Mouse (Mus musculus): ENCODE data around the gene Pnp2. TPM values are rescaled to one million over a fixed set of nuclear protein-coding genes. Genes with fewer than 3 reads are reported as not detected.
"Not testable (repeated sequence)": the region's sequence is repeated elsewhere in the genome, so short reads cannot be mapped to it uniquely, and the experiment has no call there.

Gene Pnp2
- total RNA-seq (2021), result 1 to 10 TPM; 1.7 to 2.7 TPM
- long read RNA-seq, experiment 1, result 0 reads
- long read RNA-seq, experiment 2, result 0 reads

DNA sequence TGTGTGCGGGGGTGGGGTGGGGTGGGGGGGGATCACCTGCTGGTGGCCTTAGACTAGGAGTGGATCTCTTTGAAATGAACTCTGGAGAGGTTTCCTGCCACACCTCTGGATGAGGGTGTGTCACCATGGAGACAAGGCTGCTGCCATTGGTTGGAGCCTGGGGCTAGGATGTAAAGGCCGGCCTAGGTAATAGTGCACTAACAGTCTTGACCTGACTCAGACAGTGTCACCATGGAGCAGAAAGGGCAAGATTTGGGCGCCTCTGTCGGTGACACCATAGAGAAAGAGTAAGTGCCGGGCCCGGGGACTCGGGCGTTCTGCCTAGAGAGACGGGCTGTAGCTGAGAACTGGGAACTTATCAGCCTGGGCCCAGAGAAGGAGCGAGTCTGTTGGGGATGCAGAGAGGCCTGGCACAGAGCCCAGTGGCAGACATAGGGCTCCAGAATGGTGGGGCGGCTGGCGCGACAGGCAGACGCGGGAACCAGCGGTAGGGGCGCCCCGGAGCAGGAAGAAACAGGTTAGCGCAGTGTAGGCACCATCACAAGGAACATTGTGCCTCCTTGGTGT lies at the start of gene Pnp2:
Gene Pnp2, plus strand, starts transcription at position 51 of the 567 bp plus-strand sequence.
- peak; percentile 32 to 48 for DNase-seq (ENCODE audit: low spot score in 2 of 2)

DNA sequence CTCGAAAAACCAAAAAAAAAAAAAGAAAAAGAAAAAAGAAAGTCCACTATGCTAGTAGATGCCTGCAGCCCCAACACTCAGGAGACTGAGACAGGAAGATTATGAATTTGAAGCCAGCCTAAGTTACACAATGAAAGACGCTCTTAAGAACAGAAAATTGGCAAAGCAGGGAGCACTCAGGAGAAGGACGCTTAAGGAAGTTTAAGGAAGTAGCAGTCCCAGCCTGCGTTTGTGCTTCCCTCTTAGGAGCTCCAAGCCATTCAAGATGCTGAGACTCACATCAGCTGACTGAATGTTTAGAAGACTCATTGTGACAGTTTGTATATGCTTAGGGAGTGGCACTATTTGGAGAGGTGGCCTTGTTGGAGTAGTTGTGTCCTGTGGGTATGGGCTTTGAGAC lies 47.7 kb upstream of the Pnp2 start:
- no peak for DNase-seq (ENCODE audit: low spot score in 2 of 2)

DNA sequence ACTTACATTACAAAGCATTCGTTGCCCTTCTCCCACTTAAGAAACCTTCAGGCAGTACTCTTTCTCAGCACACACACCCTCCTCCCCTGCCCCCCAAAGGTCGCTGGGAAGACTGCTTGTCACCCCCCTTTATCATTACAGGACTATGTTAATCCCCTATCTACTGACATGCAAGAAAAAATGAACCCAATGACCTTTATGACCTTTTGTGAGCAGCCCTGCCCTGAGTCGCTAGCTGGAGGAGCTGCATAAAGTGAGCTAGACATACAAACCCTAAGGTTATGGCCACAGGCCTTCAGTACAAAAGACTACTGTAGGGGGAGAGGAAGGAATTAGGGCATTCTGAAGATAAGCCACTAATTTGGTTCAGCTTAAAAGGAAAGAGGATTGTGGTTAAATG lies 44.4 kb upstream of the Pnp2 start:
- no peak for DNase-seq (ENCODE audit: low spot score in 2 of 2)

DNA sequence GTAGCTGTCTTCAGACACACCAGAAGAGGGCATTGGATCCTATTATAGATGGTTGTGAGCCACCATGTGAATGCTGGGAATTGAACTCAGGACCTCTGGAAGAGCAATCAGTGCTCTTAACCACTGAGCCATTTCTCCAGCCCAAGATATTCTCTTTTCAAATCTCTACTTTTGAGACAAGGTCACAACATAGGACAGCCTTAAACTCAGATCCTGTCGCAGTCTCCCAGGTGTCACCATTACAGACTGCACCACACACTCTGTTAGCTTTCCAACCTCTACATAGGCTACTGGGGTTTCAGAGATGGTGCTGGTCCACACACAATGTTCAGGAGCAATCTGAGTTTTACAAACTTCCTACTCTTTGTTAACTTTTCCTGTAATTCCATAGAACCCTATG lies 32.4 kb upstream of the Pnp2 start:
- not testable (repeated sequence) for DNase-seq (ENCODE audit: low spot score in 2 of 2)

DNA sequence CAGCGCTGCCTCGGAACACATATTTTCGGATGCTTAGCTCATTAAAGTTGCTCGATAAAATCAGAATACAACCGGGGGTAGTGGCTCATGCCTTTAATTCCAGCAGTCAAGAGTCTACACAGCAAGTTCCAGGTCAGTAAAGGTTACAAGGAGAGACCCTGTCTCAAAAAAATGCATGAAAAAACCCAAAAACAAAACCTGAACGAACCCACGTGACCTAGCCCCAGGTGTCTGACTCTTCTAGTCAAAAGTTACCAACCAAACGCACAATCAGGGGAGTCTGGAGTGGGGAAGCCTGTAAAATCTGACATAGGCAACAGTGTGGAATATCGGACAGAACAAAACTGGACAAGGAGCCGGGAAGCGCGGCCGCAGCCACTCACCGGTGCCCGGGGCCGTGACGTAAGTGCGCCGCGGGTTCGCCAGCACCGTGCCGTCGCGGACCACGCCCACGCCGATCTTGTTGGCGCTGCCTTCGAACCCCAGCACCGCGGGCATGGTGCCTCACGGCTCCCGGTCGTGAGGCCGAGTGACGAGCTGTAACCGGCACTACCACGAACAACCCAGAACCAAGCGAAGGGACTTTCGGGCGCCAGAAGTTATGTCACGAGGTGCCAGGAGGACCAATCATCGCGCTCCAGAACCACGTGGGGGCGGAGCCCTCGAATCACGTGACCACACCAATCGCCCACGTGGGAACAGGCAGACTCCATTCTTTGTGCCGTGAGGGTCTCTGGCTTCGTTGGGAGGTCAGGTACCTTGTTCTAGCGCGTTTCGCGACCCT lies 31.3 kb upstream of the Pnp2 start, which contains the start of the genes Osgep and Apex1:
Gene Osgep, minus strand, starts transcription at position 613 of the 784 bp plus-strand sequence.
Gene Apex1, plus strand, starts transcription at position 688 of the 784 bp plus-strand sequence.
- DNase-seq (ENCODE audit: low spot score in 2 of 2), result peak; percentile 91 to 92

DNA sequence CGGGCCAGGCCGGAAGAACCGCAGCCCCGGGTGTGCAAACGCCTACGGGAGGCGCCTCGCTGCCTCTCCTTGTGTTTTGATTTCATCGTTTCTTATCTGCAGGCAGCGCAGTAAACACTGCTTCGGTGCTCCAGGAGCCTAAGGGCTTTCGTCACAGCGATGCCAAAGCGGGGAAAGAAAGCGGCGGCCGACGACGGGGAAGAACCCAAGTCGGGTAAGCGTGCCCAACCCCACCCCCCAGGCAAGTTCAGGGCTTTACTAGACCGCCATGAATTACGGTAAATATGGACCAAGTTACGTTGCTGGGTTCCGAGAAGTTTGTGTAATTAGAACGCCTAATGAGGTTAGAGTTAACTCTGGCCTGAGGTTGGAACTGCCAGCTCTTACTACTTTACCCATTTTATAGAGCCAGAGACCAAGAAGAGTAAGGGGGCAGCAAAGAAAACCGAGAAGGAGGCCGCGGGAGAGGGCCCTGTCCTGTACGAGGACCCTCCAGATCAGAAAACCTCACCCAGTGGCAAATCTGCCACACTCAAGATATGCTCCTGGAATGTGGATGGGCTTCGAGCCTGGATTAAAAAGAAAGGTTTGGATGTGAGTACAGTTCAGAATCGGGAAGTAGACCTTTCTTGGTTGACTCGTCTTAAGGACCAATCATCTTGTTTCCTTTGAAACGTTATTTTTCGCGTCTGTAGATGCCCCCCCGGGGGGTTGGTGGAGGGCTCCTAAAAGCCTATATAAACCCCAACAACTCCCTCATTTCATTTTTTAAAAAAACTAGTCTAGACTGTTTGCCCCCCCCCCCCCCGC lies 30.5 kb upstream of the Pnp2 start:
- no peak for DNase-seq (ENCODE audit: low spot score in 2 of 2)

DNA sequence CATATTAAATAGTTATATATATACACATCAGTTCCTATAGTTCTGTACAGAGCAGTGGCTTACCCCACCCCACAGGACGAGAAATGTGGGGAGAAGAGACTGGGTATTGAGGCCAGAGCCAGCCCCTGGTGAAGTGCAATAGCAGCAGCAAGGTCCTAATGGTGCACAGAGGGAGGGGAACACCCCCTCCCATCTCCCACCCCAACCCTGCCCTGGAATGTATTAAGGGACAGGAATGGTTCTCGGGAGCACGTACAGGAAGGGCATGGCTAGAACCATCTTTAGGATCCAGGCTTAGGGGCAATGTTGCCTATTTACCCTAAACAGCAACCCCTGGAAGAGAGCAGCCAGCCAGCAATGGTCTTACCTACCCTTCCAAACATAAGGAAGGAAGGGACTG lies 28.4 kb upstream of the Pnp2 start:
- no peak for DNase-seq (ENCODE audit: low spot score in 2 of 2)

DNA sequence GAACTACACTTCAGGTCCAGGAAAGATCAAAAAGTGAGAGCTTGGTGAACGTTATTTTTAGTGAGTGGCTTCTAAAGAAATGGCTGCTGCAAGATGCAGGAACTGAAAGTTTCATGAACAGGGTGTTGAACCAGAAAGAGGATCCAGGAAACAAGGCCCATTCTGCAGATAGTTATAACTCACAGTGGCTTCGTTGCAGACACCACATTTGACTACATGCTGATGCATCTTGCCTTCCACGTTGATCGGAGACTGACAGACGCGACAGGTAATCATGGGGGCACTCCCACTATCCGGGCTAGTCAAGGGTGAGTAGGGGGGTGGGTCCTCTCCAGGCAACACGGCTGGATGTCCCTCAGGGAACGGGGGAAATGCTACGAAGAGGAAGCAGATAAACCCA lies 25.8 kb upstream of the Pnp2 start:
- DNase-seq (ENCODE audit: low spot score in 2 of 2), result no peak

DNA sequence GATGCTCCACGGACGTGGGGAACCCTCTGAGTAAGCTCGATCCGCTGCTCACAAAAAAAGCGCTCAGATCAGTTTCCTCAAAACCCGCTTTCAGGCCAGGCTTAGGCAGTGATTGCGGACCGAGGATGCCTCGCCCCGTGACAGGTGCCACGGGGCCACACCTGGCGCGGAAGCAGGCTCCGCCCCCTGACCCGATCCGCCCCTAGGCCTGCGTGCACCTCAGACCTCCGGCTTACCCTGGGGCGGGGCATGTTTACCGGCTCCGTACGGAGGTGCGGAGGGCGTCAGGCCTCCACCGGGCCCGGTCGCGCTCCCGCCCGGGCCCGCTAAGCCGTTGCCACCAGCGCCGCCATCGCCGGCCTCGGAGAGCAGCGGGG lies 25.4 kb upstream of the Pnp2 start:
- no peak for DNase-seq (ENCODE audit: low spot score in 2 of 2)

DNA sequence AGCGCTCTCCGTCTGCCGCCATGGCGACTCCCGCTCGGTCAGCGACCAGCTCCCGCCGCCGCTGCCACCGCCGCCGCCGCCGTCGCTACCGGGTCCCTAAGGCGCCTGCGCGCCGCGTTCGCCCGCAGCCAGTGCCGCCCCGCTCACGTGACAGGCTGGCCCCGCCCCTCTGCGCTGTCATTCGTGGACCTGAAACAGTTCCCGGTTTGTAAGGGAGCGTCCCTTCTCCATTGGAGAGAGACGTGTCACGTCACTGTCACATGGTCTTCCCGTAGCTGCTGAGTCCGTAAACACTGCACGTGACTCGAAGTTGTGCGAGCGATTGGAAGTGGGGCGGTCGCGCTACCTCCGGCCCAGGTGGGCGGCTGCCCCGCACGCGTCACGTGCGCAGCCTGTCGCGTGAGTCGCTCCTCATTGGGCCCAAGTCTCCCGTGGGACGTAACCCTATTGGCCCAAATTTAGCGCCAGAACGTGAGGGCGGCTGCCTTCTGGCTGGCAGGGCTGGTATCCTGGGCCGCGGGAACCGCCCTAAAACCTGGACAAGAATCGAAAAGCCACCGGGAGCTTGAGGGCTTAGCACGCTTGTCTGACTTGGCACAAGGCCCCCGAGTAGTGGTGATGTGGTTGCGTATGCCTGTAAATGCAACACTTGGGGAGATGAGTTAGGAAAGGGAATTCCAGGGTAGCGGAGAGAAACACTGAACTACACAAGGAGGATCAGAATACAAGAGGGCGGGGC lies 24.9 kb upstream of the Pnp2 start, which contains the start of the genes Pip4p1 and Pnp:
Gene Pip4p1, minus strand, starts transcription at position 103 of the 739 bp plus-strand sequence.
Gene Pnp, plus strand, starts transcription at position 329 of the 739 bp plus-strand sequence.
- DNase-seq (ENCODE audit: low spot score in 2 of 2), result peak; percentile 98

DNA sequence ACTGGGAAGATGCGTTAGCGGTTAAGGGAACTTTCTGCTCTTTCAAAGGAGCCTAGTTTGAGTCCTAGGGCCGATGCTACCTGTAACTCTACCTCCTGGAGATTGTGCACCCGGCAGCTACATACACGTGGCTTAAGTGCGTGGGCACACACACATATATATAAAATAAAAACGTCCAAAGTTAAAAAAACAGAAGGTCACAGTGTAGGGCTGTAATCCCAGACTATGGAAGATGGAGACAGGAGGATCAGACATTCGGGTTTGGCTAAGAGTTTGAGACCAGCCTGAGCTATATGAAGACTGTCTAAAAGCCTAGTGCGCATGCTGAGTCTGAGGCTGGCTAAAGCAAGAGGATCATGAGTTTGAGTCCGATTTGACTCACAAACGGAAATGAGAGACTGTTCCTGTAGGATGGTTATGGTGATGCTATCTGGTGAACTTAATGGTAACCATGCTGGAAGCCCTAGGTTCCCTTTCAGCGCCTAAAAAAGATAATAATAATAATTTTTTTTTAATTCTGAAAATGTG lies 24.2 kb upstream of the Pnp2 start:
- no peak for DNase-seq (ENCODE audit: low spot score in 2 of 2)

DNA sequence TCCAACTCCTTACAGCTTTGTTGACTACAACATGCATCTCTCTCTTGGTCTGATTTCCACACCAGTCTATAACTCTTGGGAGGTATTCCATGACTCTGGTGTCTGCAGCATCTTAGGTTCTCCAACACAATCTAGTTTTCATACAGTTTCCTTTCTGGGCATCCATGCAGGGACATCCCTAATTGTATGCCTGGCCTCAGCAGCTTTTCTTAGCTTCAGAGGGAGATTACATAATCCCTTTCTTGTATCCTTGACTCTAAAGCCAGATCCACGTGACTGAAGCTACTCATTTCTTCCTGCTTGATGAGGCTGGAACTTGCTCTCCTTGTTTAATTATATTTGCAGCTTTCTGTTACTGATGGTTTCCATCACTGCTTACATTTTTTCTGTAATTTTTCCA lies 19.1 kb upstream of the Pnp2 start:
- DNase-seq (ENCODE audit: low spot score in 2 of 2), result no peak

DNA sequence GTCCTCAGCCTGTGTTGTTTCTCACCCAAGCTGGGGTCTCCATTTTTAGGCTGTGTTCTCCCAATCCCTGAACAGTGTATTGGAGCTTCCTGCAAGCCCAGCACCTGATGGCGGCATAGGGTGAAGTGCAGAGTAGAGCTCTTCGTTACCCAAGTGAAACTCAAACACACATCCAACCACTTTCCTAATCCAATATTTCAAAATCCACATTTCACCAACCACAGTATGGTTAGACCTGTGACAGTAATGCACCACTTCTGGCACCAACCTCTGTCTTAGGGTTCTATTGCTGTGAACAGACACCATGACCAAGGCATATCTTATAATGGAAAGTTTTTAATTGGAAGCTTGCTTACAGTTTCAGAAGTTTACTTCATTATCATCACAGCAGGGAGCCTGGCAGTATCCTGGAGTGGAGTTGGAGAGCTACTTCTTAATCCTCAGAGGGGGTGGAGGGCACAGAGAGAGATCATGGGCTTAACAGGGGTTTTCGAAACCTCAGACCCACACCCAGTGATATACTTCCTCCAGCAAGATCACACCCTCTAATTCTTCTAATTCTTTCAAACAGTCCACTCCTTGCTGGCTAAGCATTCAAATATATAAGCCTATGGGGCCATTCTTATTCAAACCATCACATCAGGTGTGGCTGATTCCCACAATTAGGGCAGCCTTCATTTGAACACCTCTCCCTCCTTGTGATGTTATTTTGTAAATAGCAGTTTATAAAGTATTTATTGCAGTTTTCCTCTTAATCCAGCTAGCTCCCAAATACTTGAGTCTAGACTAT lies 17.5 kb upstream of the Pnp2 start:
- no peak for DNase-seq (ENCODE audit: low spot score in 2 of 2)

DNA sequence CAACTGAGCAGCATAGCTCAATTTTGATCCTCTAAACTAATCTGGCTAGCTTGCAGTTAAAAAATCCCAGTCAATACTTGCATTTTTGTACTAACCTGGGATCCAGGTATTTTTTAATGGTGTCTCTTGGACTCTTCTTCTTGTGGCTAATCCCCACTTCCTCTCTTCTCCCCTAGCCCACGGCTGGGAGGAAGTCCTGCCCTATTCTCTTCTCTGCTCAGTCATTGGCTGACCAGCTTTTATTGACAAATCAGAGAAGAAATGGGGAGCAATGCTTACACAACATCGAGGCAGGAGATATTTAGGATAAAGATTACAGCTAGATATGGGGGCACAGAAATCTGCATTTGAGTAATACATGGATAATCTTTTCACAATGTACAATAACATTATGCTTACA lies 16.9 kb upstream of the Pnp2 start:
- DNase-seq (ENCODE audit: low spot score in 2 of 2), result no peak

DNA sequence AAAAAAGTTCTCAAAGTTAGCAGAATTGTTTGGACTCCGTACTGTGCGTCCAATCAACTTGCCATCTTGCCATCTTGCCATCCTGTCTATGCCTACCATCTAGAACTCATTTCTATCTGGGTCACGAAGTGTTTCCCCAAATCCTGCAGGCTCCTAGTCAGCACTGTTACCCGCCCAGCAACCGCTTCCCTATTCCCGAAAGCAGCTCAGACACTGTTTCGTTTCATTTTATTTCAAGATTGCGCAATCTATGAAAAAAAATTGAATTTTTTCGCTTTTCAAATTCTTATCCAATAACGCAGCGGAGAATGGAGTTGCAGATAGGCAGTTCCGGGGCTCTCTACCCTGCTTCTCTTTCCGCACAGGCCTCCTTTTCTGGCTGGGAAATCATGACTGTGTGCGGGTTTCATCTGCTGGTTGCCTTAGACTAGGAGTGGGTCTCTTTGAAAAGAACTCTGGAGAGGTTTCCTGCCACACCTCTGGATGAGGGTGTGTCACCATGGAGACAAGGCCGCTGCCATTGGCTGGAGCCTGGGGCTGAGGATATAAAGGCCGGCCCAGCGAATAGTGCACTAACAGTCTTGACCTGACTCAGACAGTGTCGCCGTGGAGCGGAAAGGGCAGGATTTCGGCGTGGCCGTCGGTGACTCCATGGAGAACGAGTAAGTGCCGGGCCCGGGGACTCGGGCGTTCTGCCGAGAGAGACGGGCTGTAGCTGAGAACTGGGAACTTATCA lies 11.7 kb upstream of the Pnp2 start, which contains the start of gene Gm49342:
Gene Gm49342, plus strand, starts transcription at position 586 of the 736 bp plus-strand sequence.
- peak; percentile 97 to 99 for DNase-seq (ENCODE audit: low spot score in 2 of 2)

DNA sequence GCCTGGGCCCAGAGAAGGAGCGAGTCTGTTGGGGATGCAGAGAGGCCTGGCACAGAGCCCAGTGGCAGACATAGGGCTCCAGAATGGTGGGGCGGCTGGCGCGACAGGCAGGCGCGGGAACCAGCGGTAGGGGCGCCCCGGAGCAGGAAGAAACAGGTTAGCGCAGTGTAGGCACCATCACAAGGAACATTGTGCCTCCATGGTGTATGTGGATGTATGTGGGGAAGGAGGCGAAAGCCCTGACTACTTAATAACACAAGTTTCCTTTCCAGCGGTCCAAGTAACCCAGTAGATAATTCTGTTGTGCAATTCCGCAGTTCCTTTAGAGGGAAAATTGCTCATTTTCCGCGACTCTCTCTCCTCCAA lies 11.1 kb upstream of the Pnp2 start:
- not testable (repeated sequence) for DNase-seq (ENCODE audit: low spot score in 2 of 2)

DNA sequence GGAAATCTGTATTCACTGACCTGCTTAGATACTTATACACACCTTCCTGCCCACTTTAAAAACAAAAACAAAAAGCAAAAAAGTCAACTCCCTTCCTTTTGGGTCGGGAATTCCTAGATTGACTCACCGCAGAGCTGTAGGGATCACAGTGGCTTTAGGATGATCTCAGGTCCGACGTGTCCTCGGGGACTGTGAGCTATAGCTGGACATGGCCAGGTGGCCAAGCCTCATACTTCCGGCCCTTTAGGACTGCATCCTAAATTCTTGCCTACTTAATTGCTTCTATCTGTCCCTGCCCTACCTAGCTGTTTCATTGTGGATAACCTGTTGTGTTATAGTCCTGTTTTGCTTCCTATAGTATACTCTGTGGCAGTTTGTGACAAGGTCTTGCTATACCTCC lies 10.7 kb upstream of the Pnp2 start:
- DNase-seq (ENCODE audit: low spot score in 2 of 2), result not testable (repeated sequence)

DNA sequence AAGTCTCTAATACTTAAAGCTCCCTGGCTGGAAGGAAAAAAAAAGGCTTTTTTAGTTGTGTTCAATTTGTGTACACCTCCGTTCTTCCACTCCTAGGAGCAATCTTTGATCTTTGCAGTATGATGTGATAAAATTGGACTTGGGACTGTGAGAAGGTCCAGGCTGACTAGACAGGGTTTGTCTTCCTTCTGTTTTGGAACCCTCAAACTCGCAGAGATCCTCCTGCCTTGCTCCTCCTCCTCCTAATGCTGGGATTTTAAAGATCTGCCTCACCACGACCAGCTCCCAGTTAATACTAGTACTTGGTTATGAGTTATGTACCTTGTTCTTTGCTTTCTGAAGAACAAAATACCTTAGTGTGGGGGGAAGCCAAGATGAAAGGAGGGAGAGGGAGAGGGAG lies 10.3 kb upstream of the Pnp2 start:
- not testable (repeated sequence) for DNase-seq (ENCODE audit: low spot score in 2 of 2)

DNA sequence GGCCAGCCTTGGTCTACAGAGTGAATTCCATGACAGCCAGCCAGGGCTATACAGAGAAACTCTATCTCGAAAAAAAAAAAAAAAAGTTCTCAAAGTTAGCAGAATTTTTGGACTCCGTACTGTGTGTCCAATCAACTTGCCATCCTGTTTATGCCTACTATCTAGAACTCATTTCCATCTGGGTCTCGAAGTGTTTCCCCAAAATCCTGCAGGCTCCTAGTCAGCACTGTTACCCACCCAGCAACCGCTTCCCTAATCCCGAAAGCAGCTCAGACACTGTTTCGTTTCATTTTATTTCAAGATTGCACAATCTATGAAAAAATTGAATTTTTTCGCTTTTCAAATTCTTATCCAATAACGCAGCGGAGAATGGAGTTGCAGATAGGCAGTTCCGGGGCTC lies 305 bp upstream of the Pnp2 start:
- no peak for DNase-seq (ENCODE audit: low spot score in 2 of 2)

Measured in adrenal gland, adult 18-20 months (tissue).